Mouse (Mus musculus) lung, postnatal 0 days (tissue): Measurements from ENCODE around the gene Tuba1c.

Experiments used
- CTCF ChIP-seq: IDR thresholded peaks from 2 replicates; pipeline ENCODE4 v1.5.1; 2016; ENCODE audit warnings: antibody characterized with exemption, mild to moderate bottlenecking
- EP300 ChIP-seq: IDR thresholded peaks from 2 replicates; pipeline ENCODE4 v1.6.1; 2016; ENCODE audit warnings: antibody characterized with exemption, mild to moderate bottlenecking, control low read depth

- TF ChIP-seq CTCF = no peak
- no peak for TF ChIP-seq EP300
Measured at GRCm38 (mm10) chr15:98990669-98991539, 38.8 kb upstream of the Tuba1c start.
